Mouse (Mus musculus) kidney, postnatal 0 days (tissue): ENCODE results near the gene Klhdc7a. TPM values are rescaled to one million over a fixed set of nuclear protein-coding genes. Genes with fewer than 3 reads are reported as not detected.

Source experiments
- ATAC-seq: fragments of 200-750 bp; cut with Nextera tagmentation; replicated peaks from 2 replicates; pipeline ENCODE4 v1.8.0; 2017; ENCODE audit warnings: low read depth, moderate number of reproducible peaks, moderate TSS enrichment, moderate library complexity; ENCODE audit not compliant: low FRiP score
- DNase-seq: peaks from one replicate; pipeline ENCODE4 v3.0.0-alpha.2; 2016; ENCODE audit warnings: low spot score
- H3K27ac ChIP-seq: fragments of 300-500 bp; sonication (generic); 2 replicates; pipeline ENCODE4 v1.5.1; 2014; ENCODE audit warnings: mild to moderate bottlenecking
- H3K27me3 ChIP-seq: fragments of 300-500 bp; sonication (generic); 2 replicates; pipeline ENCODE4 v1.6.1; 2014; ENCODE audit warnings: low read length, mixed read lengths; ENCODE audit not compliant: insufficient read depth
- H3K36me3 ChIP-seq: fragments of 300-500 bp; sonication (generic); 2 replicates; pipeline ENCODE4 v1.6.1; 2014; ENCODE audit warnings: low read length, mixed read lengths; ENCODE audit not compliant: insufficient read depth
- H3K4me1 ChIP-seq: fragments of 300-500 bp; sonication (generic); replicated peaks from 2 replicates; pipeline ENCODE4 v1.6.1; 2014; ENCODE audit warnings: antibody characterized with exemption, low read length, mixed read lengths; ENCODE audit not compliant: insufficient read depth
- H3K4me2 ChIP-seq: fragments of 300-500 bp; sonication (generic); 2 replicates; pipeline ENCODE4 v1.6.1; 2014; ENCODE audit warnings: mild to moderate bottlenecking, low read length, moderate library complexity, mixed read lengths
- H3K4me3 ChIP-seq: fragments of 300-500 bp; sonication (generic); replicated peaks from 2 replicates; pipeline ENCODE4 v1.5.1; 2014; ENCODE audit warnings: low read depth, low read length
- H3K9ac ChIP-seq: fragments of 300-500 bp; sonication (generic); 2 replicates; pipeline ENCODE4 v1.6.1; 2014; ENCODE audit warnings: low read depth, low read length
- H3K9me3 ChIP-seq: fragments of 300-500 bp; sonication (generic); replicated peaks from 2 replicates; pipeline ENCODE4 v1.6.1; 2016; ENCODE audit warnings: low read length, inconsistent platforms, mixed read lengths
- CTCF ChIP-seq: IDR thresholded peaks from 2 replicates; pipeline ENCODE4 v1.5.1; 2016; ENCODE audit warnings: antibody characterized with exemption, low read depth, mild to moderate bottlenecking, moderate library complexity
- WGBS: fragments of 180-500 bp; shearing (Covaris S2); extraction: QIAGEN DNeasy Blood & Tissue Kit; methylation state at CpG from one replicate; pipeline ENCODE4 v1.1.7; 2014; 5-methylcytosine and 5-hydroxymethylcytosine counted together
- microRNA counts: library from miRNA; unstranded; fragments of <30 nt; microRNA quantifications from one replicate; lab custom pipeline; 2015
- microRNA-seq: library from miRNA; unstranded; fragments of <30 nt; microRNA quantifications from one replicate; pipeline ENCODE4, GENCODE M21; 2016
- polyA plus RNA-seq: library from polyadenylated mRNA; unstranded; fragments of >200 nt; fragmentation: Nextera tagmentation; extraction: Ambion mirVana; gene quantifications from 2 replicates; pipeline ENCODE4 v1.2.1, GENCODE M21; 2015

Gene Klhdc7a
- polyA plus RNA-seq, 1 experiment from 2014 or later, result 8.9 TPM

GRCm38 (mm10) chr4:139931790-139932510, 35.9 kb downstream of the Klhdc7a start:
- H3K36me3 ChIP-seq, result no peaks in the 10 kb centered on the region
- ATAC-seq, result no peak
- DNase-seq, result peak; percentile 3
- no peak overlapping the region for H3K27ac ChIP-seq
- no peak overlapping the region for H3K4me3 ChIP-seq
- H3K4me2 ChIP-seq, result no peak overlapping the region
- 31% methylated on average over 12 of the region's 12 CpGs for WGBS
- no peaks in the 10 kb centered on the region for H3K9me3 ChIP-seq
- no peak overlapping the region for H3K9ac ChIP-seq
- no peak; the same call in 1 of the 2 replicates for TF ChIP-seq CTCF
- no peaks in the 10 kb centered on the region for H3K27me3 ChIP-seq
- H3K4me1 ChIP-seq, result no peaks in the 10 kb centered on the region

GRCm38 (mm10) chr4:139930885-139931284, 36.9 kb downstream of the Klhdc7a start:
- no peaks in the 10 kb centered on the region for H3K9me3 ChIP-seq
- 28% methylated on average over 7 of the region's 7 CpGs for WGBS
- H3K9ac ChIP-seq, result no peak overlapping the region
- no peak for TF ChIP-seq CTCF
- no peak overlapping the region for H3K4me3 ChIP-seq
- H3K36me3 ChIP-seq, result no peaks in the 10 kb centered on the region
- no peak overlapping the region for H3K4me2 ChIP-seq
- ATAC-seq (no peak), DNase-seq (no peak)
- 0 out of 2 replicates have a peak, but pooled peaks cover 2% of the 10 kb centered on the region for H3K27me3 ChIP-seq
- no peaks in the 10 kb centered on the region for H3K4me1 ChIP-seq
- no peak overlapping the region for H3K27ac ChIP-seq

GRCm38 (mm10) chr4:139926161-139926561, 41.7 kb downstream of the Klhdc7a start:
- Histone ChIP-seq H3K4me1 (no peaks in the 10 kb centered on the region), H3K36me3 (no peaks in the 10 kb centered on the region), H3K27me3 (0 out of 2 replicates have a peak, but pooled peaks cover 3% of the 10 kb centered on the region), H3K27ac (no peak overlapping the region), H3K4me2 (peak overlapping the region; percentile 37), H3K9me3 (no peaks in the 10 kb centered on the region), H3K9ac (no peak overlapping the region), H3K4me3 (no peak overlapping the region)
- DNase-seq (no peak), ATAC-seq (no peak)
- TF ChIP-seq CTCF, result no peak
- WGBS, result 10% methylated on average over 11 of the region's 11 CpGs

- Histone ChIP-seq H3K27me3 (0 out of 2 replicates have a peak, but pooled peaks cover 3% of the 10 kb centered on the region), H3K27ac (no peak overlapping the region), H3K9ac (no peak overlapping the region), H3K4me2 (peak overlapping the region; percentile 37), H3K36me3 (no peaks in the 10 kb centered on the region), H3K4me1 (no peaks in the 10 kb centered on the region), H3K9me3 (no peaks in the 10 kb centered on the region), H3K4me3 (no peak overlapping the region)
- DNase-seq, result peak; percentile 9
- no peak for ATAC-seq
- TF ChIP-seq CTCF, result peak; percentile 42
- 15% methylated on average over 34 of the region's 34 CpGs for WGBS
These were observed 42.3 kb downstream of the Klhdc7a start for GRCm38 (mm10) chr4:139925275-139926160.

GRCm38 (mm10) chr4:139916731-139917130, 51.1 kb downstream of the Klhdc7a start:
- Histone ChIP-seq H3K27me3 (no peaks in the 10 kb centered on the region), H3K4me1 (no peaks in the 10 kb centered on the region), H3K4me2 (no peak overlapping the region), H3K9ac (no peak overlapping the region), H3K36me3 (no peaks in the 10 kb centered on the region), H3K9me3 (no peaks in the 10 kb centered on the region), H3K27ac (no peak overlapping the region), H3K4me3 (no peak overlapping the region)
- no peak for TF ChIP-seq CTCF
- no peak for DNase-seq
- ATAC-seq, result no peak
- 74% methylated on average over 7 of the region's 7 CpGs for WGBS

MicroRNAs encoded within 50 kb of the gene (microRNA counts, 519-probe panel; counts per million panel counts)
- 330 counts per million, percentile 68 among the panel's probes with 10 or more counts for microRNA mmu-miR-2139 (lab: Ali Mortazavi, UCI)

Small RNAs within 50 kb of the gene (microRNA-seq; reads per million reads assigned to microRNA genes)
- gene Mir2139, result not detected

Other genes starting within 250 kb of the Klhdc7a start
- gene Pax7, start 134.5 kb downstream of the Klhdc7a start, polyA plus RNA-seq, result not detected in 2 replicates